Mouse (Mus musculus) frontal cortex, adult (tissue): ENCODE data around the gene Myrip.
"Not testable (repeated sequence)": the region's sequence is repeated elsewhere in the genome, so short reads cannot be mapped to it uniquely, and the experiment has no call there.

Source experiments
- ATAC-seq: cut with Nextera tagmentation; 2 replicates; pipeline ENCODE4 v1.9.2; 2017; ENCODE audit warnings: mild to moderate bottlenecking, moderate library complexity, mixed read lengths; ENCODE audit not compliant: low TSS enrichment

Gene Myrip

DNA sequence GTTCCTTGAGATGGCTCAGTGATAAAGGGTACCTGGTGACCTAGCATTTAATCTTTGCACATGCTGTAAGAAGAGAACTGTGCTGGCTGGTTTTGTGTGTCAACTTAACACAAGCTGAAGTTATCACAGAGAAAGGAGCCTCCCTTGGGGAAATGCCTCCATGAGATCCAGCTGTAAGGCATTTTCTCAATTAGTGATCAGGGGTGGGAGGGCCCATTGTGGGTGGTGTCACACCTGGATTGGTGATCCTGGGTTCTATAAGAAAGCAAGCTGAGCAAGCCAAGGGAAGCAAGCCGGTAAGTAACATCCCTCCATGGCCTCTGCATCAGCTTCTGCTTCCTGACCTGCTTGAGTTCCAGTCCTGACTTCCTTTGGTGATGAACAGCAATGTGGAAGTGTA, at the start of gene Myrip:
Gene Myrip, plus strand, starts transcription at position 301 of the 400 bp plus-strand sequence.
- ATAC-seq: not testable (repeated sequence)

DNA sequence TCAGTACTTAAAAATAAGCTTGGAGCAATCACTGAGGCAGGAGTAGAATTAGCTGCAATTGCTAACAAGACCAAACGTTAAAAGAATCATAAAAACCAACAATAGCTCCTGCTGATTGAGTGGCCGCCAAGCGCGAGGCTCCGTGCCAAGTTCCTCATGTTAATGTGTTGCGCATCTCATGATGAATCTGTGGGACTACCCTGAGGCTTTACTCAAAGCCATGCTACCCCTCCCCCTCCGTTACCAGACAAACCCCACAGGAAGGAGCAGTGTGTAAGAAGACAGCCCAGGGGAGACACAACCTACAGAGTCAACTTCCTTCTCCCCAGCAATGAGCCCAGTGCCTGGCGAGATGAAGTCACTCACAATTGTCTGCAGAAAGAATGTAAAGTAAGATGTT, 41.5 kb upstream of the Myrip start:
- no peak for ATAC-seq

DNA sequence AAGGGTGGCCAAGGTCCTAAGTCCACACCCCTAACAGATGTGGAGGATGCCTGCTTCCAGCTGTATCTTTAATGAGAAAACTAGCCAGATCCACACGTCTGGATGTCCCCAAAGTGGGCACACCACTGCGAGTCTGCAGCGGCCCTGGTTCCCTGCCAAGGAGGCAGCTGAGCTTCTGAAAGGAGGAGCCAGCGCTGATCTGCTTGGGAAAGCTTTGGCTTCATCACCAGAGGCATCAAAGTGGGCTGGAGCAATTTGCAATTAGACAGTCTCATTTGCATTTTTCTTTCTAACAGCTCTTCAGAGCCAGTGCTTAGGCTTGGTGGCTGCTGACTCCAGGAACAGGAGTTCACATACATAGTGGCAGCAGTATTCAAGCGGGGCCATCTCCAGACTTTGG, 37.3 kb upstream of the Myrip start:
- peak; percentile 87 for ATAC-seq

- ATAC-seq: no peak
Measured at GRCm38 (mm10) chr9:120273083-120273482, 28.2 kb upstream of the Myrip start.

GRCm38 (mm10) chr9:120275226-120275625, 26.1 kb upstream of the Myrip start:
- ATAC-seq: no peak

GRCm38 (mm10) chr9:120281147-120281546, 20.2 kb upstream of the Myrip start:
- ATAC-seq: peak; percentile 76

DNA sequence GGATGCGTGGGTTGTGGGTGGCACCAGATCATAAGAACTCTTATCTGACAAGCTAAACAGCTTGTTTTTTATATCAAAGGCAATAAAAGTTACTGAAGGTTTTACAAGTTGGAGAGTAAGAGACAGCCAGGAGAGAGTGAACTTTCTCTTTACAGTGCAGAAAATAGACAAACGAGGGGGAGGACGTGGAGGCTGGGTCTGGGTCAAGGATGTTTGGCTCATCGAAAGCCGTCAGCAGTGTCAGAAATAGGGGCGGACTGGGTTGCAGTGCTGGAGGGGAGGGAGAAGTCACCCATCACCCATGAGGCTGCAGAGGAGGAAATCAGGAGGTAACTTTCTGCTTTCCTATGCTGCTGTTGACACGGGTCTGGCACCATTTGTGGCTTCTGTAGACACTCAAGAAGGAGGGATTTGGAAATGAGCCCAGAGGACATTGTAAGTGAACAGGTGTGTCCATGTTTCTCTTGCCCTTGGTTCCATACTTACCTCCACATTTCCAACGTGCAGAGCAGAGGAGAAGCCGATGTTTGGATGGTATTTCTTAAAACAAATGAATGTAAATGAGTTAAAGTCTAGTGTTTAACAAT, 18.8 kb upstream of the Myrip start:
- no peak for ATAC-seq

- ATAC-seq: peak; percentile 71
Measured at GRCm38 (mm10) chr9:120283556-120283955, 17.8 kb upstream of the Myrip start.

DNA sequence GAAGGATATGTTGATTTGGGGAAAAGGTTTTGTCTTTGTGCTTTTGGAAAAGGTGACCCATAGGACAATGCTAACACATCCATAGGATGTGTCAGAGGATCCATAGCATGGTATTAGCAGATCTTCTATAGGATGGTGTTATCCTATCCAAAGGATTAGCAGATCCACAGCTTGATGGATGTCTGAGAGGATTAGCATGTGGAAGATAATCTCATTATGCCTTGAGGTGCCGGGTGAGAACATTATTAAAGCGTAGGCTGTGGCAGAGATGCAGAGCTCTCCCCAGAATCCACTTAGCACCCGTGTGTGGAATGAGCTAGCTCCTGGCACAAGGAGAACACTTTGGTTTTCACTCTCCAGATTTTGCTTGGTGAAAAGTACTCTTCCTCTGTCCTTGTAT, 13.3 kb upstream of the Myrip start:
- no peak for ATAC-seq

DNA sequence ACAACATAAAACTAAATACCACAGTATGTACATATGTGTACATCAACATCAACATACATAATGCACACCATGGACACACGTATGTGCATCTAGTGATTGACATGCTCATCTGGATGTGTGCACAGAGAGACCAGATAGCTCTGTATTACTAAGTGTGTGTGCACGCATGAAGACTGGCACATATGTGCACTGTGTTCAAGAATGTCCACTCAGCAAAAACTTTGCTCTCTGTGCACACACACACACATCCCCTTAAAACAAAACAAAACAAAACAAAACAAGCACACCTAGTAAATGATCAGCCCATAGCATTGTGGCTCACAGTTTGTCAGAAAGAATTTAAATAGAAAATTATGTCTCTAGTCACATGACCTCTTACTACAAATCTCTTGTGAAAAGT, 10.9 kb upstream of the Myrip start:
- no peak for ATAC-seq

- no peak for ATAC-seq
Measured at GRCm38 (mm10) chr9:120292488-120292887, 8.8 kb upstream of the Myrip start.

DNA sequence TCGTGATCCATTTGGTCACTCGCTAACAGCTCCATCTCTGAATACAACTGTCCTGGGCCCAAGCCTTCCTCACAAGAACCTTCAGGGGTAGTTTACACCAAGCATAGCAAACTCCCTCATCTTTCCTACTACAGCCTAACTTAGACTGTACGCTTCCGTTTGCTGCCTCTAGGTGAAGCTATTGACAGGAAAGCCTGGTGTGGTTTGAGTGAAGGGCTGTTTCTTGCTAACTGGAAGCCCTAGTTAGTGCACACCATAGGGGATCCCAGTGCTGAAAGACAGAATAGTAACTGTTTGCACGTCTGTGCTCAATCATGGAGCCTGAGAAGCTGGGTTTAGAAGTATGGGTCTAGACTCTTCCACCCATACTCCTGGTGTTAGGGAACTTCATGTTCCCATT, 5.8 kb upstream of the Myrip start:
- ATAC-seq: no peak

DNA sequence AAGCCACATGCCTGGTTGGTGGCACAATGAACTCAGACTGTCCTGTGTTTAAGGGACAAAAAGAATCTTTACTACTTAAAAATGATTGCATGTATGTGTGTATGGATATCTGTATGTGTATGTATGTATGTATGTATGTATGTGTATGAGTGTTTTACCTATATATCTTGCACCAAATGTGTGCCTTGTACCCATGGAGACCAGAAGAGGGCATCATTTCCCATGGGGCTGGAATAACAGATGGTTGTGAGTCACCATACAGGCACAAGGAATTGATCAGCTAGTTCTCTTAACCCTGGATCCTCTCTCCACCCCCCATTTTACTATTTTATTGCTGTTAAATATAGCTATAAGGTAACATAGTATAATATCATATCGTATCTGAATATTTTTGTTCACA, 4.4 kb upstream of the Myrip start:
- ATAC-seq: no peak

GRCm38 (mm10) chr9:120299429-120299828, 1.9 kb upstream of the Myrip start:
- ATAC-seq: no peak

GRCm38 (mm10) chr9:120302980-120303452, 1.7 kb downstream of the Myrip start:
- ATAC-seq: no peak

DNA sequence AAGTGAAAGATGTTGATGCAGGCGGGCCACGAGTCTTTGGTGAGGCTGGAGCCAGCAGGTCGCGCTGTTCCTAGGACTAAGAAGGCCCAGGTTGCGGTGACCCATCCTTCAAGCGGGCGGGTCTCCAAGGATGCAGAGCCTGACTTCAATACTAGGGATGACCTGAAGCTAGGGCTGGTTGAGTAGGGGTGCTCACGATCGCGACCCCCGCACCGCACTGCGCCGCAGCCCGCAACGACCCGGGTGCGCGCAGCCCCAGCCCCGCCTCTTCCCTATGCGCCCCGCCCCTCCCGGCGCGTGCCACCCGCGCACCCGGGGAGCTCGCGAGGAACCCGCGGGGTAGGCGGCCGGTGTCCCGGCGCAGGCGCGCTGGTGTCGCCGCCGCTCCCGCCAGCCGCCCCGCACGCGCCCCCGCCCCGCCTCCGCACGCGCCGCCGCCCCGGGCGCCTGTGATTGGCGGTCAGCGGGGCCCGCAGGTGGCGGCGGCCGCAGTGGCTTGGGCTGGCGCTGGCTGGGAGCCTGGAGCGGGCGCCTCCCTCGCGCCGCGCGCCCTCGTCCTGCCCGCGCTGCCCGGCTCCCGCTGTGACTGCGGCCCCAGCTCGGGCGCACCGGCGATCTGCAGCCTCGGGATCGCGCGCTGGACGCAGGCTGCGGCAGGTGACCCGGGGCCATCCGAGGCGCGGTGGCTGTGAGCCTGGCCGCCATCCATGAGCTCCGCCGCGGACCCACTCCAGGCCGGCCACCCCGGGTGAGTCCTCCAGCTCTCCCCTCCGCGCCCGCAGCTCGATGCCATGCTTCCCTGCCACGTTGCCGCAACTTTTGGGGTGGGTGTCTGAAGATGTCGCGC, 2.4 kb downstream of the Myrip start:
- ATAC-seq: peak; percentile 51

GRCm38 (mm10) chr9:120304300-120305137, 3.2 kb downstream of the Myrip start:
- ATAC-seq: peak; percentile 31; the same call in 1 of the 2 replicates

- no peak for ATAC-seq
Measured at GRCm38 (mm10) chr9:120315171-120315570, 13.9 kb downstream of the Myrip start.

DNA sequence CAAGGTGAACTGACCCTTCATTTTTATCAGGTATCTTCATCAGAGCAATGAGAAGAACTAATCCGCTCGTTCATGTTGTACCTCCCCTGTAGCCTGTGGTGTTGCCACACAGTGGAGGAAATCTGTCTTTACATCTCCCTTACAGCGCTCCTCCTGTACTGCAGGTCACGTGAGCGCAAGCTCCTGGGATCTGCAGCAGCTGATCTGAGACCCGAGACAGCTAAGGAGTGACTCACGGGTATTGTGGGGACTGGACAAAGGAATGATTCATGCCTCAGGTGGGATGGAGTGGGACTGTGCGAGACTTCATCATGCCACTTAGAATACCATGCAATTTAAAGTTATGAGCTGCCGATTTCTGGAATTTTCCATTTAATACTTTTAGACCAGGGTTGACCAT, 17.8 kb downstream of the Myrip start:
- ATAC-seq: peak; percentile 62

DNA sequence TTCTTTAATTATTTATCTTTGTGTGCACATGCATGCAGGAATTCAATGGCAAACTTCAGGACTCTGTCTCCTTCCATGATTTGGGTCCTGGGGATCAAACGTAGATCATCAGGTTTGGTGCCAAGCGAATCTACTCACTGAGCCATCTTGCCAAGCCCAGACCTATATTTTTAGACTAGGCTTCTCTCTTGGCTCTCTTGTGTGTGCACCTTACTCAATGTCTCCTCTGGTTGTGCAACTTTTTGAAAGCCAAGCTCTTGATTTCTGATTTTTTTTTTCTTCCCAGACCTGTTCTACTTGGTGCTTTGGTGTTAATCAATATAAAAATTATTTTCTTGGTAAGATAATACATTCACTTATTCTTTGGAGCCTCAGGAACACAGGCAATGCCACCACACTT, 19.3 kb downstream of the Myrip start:
- ATAC-seq: no peak

DNA sequence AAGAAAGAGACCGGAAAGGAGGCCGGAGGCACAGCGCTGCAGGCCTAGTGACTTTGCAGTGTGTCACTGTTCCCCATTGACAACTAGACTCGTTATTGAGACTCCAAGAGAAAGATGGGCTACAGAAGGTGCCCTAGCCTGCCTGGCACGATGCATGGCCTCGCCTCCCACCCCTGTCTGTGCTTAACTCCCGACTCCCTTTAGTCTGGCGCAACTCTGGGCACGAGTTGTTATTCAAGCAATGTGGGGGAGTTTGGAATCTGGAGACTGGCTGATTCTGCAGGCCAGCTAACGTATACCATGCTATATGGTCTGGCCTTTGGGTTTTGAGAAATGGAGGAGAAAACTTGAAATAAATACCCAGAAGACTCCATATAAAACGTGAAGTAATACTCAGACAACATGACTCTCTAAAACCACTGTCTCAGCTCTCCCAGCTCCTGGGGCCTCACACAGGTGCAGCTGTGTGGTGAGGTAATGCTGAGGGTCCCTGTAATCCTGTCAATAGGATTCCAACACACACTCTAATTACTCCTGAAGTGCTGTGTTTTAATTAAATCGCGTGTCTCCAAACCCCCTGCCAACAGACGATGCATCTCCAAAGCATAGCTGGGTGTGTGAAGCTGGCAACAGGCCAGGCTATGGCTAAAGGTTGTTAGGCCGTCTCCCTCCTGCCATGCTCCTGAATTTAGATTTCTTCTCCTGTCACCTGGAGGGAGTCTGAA, 21.6 kb downstream of the Myrip start:
- ATAC-seq: peak; percentile 53

DNA sequence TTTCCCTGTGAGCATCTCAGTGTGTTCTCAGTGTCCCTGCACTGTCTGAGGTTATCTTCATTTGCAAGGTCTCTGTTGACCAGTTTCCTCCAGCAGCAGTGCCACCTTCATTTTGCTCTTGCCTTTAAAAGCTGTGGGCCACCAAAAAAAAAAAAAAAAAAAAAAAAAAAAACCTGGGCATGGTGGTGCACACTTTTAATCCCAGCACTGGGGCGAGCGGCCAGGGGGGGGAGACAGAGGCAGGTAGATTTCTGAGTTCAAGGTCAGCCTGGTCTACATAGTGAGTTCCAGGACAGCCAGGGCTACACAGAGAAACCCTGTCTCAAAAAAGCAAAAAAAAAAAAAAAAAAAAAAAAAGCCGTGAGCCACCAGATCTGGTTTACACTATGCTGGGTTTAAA, 29.7 kb downstream of the Myrip start:
- not testable (repeated sequence) for ATAC-seq
